Mouse (Mus musculus) urinary bladder, postnatal 14 days (tissue): Measurements from ENCODE around the gene Taf1d.
A peak's percentile ranks its signal among the peaks of the same experiment; 100 is the strongest.
"Not testable (repeated sequence)": the region's sequence is repeated elsewhere in the genome, so short reads cannot be mapped to it uniquely, and the experiment has no call there.

ENCODE experiments used
- DNase-seq: peaks from one replicate; pipeline ENCODE4 v3.0.0; 2021; ENCODE audit warnings: low spot score

Taf1d gene

DNA sequence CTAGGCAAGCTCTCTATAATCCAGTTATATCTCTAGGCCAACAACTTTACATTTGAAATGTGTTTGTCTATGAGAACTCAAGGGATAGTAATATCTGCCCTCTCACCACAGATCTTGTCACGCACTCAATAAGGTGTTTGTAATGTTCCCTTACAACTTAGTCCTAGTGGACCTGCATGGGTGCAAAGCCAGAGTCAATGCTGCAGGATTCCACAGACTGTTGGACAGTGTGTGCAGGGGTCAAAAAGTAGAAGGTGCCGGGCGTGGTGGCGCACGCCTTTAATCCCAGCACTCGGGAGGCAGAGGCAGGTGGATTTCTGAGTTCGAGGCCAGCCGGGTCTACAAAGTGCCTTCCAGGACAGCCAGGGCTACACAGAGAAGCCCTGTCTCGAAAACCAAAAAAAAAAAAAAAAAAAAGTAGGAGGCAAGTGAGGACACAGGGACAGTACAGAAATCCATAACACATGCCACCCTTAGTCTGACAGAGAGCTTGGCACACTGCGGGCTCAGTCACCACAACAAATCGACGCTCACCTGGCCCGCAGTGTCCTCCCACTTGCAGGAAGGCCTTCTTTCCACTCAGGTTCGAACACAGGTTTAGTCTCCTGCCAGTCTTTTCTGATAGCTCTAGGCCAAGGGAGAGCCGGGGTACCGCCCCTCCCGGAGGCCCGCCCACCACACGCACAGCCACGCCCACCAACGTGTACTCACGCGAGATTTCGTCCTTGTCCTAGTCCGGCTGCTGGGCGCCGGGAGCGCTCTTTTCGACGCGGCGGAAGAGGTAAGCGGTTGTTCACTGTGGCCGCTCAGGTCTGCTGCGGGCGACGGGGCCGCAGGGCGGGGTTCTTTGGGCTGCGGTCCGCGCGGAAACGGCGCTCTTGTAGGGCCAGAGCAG lies at the start of gene Taf1d:
Taf1d (plus strand) TSS at position 712 of the 895 bp plus-strand sequence.
- DNase-seq = peak; percentile 99

DNA sequence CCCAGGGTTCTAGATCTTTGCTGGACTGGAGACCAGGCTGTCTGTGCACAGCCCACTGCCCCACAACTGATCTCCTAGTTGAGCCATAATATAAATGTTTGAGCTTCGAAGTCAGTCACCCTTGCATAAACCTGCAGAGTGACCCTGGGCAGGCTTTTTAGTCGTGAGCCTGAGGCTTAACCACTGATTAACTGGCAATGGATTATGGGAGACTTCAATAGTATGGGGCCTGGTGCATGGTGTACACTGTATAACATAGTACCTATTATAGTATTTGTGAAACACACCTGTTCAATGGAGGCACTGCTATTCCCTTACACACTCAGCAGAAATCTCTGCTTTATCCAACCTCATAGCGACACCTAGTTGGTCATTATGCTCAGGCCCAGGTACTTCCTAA lies 49.8 kb upstream of the Taf1d start:
- DNase-seq = no peak

DNA sequence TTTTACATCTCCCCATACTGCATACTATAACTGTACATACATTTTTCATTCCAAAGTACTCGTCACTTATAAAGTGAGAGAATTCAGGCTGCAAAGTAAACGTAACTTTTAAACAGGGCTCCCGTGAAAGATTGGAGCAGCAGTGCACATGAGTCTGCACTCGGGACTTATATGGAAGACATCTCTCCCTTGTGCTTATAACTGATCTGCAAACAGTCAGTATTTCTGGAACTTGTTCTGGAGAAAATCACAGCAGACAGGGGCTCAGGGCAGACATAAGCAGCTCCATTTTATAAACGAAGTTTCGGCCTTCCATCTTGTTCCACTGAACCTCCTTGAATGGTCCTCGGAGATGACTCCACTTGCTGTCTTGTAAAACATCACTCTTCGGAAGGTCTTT lies 44.0 kb upstream of the Taf1d start:
- DNase-seq = no peak

DNA sequence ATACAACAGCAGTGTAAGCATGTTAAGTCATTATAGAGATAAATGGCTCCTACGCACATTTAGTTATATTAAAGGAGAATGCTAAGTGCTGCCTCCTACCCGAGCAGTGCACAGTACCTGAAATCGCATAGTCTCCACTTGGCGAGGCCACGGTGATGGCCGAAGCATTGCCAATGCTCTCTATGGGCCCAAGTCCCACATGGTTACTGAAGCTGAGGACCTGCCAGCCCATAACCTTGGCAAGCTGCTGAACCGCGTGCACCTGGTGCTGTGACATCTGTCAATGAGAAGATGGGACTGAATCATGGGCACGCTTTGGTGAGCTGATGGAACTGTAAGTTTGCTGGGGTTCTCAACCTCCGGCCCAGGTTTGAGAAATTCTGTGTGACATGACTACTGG lies 42.5 kb upstream of the Taf1d start:
- DNase-seq = no peak

DNA sequence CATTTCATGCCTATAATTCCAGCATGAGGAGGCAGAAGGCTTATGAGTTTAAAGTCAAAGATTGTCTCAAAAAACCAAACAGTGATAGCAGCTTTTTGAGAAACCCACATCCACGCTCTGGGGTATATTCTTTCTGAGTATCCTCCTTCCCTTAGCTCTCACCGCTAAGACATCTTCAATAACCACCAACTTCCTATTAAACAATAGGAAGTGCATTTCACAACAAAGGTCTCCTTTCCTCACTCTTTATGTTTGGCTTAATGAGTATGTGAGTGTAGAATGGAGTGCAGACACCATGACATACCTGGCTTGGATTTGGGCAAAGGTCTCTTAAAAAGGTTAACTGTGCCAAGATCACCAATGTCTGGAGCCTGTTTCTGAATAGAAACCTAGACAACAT lies 32.0 kb upstream of the Taf1d start:
- DNase-seq = no peak

DNA sequence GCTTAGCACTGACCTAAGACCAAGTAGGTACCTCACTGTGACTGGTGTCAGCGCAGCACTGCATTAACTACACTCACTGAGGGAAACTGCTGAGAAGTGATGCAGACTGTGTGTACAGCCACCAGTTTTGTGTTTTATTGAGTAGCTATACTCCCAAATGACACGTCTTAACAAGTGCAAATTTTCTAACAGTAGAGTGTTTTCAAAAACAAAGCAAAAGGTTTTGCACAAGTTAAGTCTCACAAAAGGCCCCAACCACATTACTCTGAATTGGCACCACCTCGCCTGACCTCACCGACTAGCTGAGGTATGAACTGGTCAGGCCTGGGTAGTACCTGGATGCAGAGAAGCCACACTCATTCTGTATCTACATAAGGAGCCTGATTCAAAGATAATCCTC lies 29.2 kb upstream of the Taf1d start:
- no peak for DNase-seq

DNA sequence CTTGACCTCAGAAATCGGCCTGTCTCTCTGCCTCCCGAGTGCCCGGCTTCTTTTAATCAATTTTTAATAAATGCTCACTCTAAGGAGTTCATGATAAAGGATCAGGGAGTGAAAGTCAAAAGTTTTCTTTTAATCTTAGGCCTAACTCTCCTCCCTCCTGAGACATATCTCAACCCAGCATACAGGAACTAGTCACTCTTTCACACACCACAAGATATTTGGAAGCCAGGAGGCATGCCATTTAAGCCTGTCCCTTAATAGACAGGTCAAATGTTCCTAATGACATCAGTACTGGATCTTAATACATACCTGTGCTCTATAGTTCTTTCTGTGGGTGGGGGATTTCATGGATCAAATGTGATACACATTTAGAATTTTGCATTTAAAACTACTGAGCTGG lies 27.7 kb upstream of the Taf1d start:
- DNase-seq = no peak

DNA sequence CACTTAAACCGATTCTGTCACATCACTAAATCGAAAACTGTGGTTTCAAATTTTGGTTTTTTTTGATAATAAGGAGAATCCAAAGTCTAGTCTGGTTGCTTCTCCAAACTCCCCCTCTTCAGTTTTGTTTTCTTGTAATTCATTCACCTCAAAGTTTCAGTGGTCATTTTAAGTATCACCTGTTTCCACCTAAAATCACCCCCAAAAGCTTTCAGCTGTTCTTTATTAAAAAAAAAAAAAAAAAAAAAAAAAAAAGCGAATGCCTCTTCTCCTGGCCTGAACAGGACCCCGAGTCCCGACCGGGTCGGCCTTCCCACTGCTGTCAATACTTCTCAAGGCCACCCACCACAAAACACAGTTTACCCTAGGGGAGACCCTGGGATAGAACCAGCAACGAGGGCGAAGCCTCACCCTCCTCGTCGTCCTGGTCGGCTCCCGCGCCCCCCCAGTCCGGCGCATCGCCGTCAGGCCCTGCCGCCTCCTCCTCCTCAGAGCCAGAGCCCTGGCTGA lies 26.8 kb upstream of the Taf1d start:
- DNase-seq = no peak

DNA sequence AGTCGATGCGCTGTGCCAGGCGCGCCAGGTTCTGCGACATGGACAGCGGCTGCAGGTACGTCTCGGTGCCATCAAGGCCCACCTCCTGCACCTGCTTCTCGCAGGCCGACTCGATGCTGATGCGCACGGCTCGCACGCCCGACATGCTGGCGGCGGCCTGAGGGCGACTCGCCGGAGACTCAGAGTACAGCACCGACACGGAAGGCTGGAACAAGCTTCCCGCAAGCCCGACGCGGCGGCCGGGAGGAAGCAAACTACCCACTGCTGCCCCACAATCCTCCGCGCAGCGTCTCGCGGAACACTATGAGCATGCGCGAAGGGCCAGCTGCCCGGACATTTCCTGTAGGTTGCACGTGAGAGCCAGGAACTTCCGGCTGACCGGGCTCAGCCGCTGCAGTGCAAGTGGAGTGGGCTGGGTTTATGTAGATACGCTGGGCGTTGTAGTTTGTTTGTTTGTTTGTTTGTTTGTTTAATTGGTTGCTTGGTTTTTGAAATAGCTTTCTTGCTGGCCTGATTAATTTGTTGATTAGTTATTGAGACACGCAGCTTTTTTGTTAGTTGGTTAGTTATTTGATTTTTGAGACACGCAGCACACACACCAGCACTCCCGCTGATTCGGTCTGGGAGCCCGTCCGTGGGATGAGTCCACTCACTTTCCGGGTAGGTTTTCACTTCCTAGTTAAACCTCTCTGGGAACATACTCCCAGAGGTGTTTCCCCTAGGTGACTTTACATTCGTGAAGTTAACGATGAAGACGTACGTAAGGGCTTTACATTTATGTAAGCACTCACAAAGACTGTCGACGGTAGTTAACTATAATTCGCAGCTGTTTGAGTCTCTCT lies 26.1 kb upstream of the Taf1d start, which contains the start of gene Med17:
Med17 (minus strand) TSS at position 283 of the 842 bp plus-strand sequence.
- DNase-seq = peak; percentile 94

DNA sequence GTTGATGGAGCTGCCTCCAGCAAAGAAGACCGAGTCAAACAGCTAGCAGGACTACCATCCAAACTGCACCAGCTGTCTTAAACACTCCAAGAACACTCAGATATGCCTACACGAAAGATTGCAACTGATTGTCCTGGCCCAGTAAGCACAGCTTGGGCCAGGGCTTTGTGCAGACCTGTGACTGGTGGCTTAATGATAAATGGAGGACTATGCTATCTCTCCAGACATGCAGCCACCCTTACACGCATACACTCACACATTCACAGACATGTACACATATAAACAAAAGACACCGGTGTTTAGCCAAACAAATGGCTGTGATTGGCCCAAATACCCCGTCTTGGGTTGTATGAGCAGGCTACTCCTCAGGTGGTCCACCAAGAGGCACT lies 25.5 kb upstream of the Taf1d start:
- DNase-seq = no peak

DNA sequence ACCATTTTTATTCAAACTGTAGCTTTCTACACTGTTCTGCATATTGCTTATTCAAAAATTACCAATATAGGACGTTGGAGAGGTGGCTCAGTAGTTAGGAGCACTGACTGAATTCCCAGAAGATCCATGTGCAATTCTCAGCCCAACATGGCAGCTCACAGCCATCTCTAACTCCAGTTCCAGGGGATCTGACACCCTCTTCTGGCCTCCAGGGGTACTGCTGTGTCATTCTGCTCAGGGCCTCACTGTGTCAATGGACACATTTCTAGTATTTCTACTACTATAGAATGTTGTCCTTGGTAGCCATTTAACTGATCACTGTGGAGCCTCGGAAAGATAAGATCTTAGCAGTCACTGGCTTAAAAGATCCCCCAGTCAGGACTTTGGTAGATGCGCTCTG lies 20.6 kb upstream of the Taf1d start:
- DNase-seq = no peak

DNA sequence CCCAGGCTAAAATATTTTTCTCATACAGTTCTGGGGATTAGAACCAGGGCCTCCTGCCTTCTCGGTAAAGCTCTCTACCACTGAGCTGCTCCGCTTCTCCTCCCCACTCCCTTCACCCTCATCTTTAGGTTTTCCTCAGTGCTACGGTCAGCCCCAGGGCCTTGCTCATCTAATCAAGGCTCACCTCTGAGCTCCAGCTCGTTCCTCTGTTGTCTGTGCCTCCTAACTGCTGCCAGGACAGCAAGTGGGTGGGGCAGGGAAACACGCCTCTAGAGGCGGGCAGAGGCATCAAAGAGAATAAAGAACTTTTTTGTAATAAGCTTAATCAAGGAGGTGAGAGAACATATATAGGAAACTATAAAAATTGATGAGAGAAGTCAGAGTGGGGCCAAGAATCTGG lies 18.2 kb upstream of the Taf1d start:
- DNase-seq = no peak

DNA sequence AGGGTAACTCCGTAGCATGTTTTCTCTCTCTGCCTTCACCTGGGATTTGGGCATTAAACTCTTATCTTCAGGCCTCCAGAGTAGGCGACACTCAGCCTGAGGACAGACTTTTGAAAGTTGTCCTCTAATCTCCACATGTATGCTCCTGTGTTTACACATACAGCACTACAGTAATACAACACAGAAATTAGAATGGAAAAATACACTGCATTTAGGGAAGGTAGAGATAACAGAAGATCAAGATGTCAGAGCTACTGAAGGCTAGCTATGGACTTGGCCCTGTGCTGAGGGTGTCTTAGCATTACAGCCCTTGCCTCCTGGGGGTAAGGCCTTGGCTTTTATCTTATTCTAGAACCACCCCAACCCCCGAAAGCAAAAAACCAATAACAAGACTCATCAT lies 17.6 kb upstream of the Taf1d start:
- DNase-seq = no peak

DNA sequence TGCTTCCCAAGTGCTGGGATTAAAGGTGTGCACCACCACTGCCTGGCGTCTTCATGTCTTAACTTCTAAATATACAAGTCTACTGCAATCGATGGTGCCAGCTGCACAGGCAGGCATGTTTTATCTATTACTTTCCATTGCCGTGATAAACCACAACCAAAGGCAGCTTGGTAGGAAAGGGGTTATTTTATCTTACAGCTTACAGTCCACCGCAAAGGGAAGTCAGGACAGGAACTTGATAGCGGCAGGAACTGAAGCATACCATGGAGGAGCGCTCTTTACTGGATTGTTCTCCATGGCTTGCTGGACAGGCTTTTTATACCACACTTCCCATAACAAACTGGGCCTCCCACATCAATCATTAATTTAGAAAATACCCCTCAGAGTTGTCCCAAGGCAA lies 16.8 kb upstream of the Taf1d start:
- DNase-seq = no peak

DNA sequence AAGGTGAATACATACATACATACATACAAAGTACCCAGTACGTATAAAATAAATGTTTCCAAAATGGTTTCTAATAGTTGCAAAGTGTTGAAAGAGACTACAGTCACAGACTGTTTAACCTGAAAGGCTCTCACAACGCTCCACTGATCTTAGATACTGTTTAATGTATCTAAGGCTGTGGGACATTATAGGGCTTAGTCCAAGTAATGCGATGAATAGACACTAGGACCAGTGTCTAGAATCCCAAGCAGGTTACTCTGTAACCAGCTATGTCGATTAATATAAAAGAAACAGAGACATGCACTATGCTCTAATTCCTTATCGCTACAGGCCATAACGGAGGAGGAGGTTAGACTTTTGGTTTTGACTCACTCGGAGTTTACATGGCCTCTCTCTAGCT lies 8.9 kb upstream of the Taf1d start:
- DNase-seq = no peak

DNA sequence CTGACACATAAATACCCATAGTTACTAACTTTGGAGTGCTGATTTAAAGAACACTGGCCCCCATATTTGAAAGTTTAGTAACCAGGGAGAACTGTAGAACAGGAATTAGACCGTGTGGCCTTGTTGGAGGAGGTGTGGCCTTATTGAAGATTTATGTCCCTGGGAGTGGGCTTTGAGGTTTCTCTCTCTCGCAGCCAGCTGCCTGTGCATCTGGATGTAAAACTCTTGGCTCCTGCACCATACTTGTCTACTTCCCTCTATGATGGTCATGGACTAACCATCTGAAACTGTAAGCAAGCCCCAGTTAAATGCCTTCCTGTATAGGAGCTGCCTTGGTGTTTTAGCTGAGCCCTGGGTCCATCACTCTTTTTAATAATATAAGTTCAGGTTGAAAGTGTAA lies 7.6 kb upstream of the Taf1d start:
- no peak for DNase-seq

DNA sequence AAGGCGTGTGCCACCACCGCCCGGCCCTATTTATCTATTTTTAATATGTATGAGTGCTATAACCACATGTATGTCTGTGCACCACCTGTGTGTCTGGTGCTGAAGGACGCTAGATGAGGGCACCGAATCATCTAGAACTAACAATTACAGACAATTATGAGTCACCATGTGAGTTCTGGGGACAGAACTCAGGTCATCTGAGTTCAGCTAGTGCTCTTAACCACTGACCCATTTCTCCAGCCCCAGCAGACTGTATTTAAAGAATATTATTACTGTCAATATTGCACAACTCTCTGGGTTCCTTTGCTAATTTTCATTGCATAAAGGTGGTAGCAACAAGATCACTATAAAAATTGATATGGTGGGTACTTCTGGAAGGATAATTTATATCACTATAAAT lies 6.0 kb upstream of the Taf1d start:
- no peak for DNase-seq

DNA sequence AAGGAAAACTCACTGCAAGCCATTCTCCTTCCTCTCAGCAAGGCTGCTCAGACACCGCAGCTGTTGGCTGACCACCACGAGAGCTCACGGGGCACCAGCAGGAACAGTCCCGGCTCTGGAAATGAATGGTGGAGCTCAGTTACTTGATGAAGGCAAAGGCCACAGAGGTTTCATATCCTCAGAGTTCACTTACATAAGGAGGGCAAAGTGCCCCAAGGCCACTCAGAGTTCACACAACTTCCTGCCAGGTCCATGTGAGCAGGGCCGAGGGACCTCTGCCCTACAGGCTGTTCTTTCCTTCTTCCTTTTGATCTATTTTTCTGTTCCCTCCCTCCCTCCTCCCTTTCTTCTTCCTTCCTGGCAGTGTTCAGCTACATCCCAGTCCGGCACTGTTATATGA lies 4.6 kb upstream of the Taf1d start:
- peak; percentile 17 for DNase-seq

DNA sequence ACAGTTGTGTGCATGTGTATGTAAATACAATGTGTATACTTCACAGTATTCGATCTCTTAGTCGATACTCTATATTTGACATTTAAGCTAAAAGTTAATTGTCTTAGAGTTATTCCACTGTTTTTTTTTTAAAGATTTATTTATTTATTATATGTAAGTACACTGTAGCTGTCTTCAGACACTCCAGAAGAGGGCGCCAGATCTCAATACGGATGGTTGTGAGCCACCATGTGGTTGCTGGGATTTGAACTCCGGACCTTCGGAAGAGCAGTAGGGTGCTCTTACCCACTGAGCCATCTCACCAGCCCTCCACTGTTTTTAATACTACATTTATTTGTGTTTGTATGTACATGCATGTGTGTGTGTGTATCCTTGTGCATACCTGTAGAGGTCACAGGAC lies 4.0 kb upstream of the Taf1d start:
- DNase-seq = not testable (repeated sequence)

DNA sequence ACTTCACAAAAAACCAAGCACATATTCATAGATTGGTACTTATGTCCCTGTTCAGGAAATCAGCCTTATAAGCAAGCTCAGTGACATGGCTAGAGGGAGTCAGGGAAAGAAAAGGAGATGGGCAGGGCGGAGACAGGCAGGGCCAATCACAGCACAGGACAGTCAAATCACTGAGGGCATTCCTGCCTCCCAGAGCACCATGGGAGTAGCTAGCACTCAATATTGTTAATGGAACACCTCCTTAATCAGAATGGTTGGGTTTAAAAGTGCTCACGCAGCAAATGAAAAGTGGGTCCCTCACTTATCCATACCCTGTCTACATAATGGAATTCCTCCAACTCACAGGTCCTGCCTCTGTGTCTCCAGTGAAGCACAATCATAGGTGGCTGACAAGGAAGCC lies 3.1 kb upstream of the Taf1d start:
- no peak for DNase-seq

DNA sequence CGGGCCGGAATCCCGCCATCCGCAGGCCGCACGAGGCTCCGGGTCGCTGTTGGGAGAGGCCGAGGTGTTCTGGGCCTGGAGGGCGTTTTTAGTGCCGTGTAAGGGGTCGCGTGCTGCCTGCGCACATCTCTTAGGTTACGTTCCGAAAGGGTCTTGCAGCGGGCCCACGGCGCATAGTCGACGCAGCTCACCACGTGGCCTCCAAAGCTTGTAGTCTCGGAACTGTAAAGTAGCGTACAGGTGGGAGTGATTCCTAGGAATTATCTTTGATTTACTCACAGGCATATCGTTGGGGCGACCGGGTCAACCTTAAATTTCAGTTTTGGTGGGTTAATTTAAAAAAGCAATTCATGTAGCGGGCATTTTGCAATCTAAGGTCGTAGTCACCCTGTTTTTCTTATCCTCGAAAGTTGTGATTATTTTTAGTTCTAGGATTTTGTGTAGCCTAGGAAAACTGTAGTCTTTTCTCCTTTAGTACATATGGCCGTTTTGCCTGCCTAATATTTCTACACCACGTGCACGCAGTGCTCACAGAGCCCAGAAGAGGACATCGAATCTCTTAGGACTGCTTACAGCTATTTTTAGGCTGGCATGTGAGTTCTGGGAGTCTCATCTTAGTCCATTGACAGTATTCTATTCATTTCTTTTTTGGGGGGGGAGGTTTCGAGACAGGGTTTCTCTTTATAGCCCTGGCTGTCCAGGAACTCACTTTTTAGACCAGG lies 545 bp downstream of the Taf1d start, which contains the start of gene 4931406C07Rik:
4931406C07Rik (minus strand) TSS at position 51 of the 722 bp plus-strand sequence.
- DNase-seq = no peak

DNA sequence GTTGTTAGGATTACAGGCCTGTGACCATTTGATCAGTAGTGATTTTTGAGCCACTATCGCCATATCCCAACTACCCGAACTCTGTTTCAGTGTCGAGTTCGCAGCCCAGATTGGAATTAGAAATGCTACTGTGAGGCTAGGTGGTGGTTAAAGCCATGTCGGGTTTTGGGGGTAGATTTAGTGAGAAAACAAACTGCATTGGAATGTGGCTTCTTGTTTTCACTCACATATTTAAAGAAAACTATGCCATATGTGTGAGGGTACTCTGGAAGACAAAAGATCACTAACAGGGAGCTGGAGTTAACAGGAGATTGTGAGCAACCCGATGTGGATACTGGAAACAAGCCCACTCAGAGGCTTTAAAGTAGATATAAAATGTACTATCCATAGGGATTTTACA lies 1.2 kb downstream of the Taf1d start:
- DNase-seq = no peak
